In genomic region chr11:89708526-89708925, GRCm38 (mm10) we compare ENCODE assay signal across 18 mouse cellular contexts.
A peak's percentile ranks its signal among the peaks of the same experiment; 100 is the strongest.
DNase-seq lines count a peak whose midpoint lies in the region; ATAC-seq lines count a peak whose summit lies in the region.
"Had no signal": no experiment of that assay in that cellular context is flagged by ENCODE, and none has a peak within 500 bp of the region (broad histone marks: within the 10 kb centered on the region; RNA-seq: fewer than 3 reads in every experiment).

No protein-coding gene starts in this region.

- H3K9me3 ChIP-seq in heart, embryonic 11.5 days (replicated peaks; ENCODE audit: control insufficient read depth, low read length), result no peaks in the 10 kb centered on the region
- no peaks in the 10 kb centered on the region for H3K9me3 ChIP-seq in heart, embryonic 10.5 days

- WGBS in heart, embryonic 11.5 days (ENCODE audit: insufficient replicate concordance), result 86% methylated on average over 7 of the region's 7 CpGs
- WGBS in heart, embryonic 10.5 days, result 89% methylated on average over 7 of the region's 7 CpGs

- no peak overlapping the region for H3K9ac ChIP-seq in heart, embryonic 11.5 days (ENCODE audit: low read depth, low read length)

- no peak for ATAC-seq in heart, embryonic 11.5 days (replicated peaks; ENCODE audit: insufficient number of reproducible peaks, low FRiP score, low TSS enrichment)
- ATAC-seq: activated CD4-positive, CD25-positive, alpha-beta regulatory T cell, adult 4 months; CD4-positive, CD25-positive, alpha-beta regulatory T cell, adult 4 months; Patski had no signal

- no peak overlapping the region for H3K27ac ChIP-seq in heart, embryonic 11.5 days (ENCODE audit: low read depth, low read length)
- H3K27ac ChIP-seq in heart, embryonic 10.5 days, result no peak overlapping the region

- no peaks in the 10 kb centered on the region for H3K36me3 ChIP-seq in heart, embryonic 11.5 days (ENCODE audit: control insufficient read depth, insufficient read depth, low read length)
- H3K36me3 ChIP-seq in heart, embryonic 10.5 days, result no peaks in the 10 kb centered on the region
- H3K36me3 ChIP-seq: G1E had no signal

- H3K27me3 ChIP-seq in heart, embryonic 11.5 days (ENCODE audit: control insufficient read depth, insufficient read depth, low read length), result no peaks in the 10 kb centered on the region
- H3K27me3 ChIP-seq in heart, embryonic 10.5 days (ENCODE audit: insufficient read depth, poor library complexity, severe bottlenecking), result no peaks in the 10 kb centered on the region

- DNase-seq in heart, adult 11 months, result peak; percentile 55
- peak; percentile 52 for DNase-seq in heart, embryonic 10.5 days (ENCODE audit: low spot score)
- no peak for DNase-seq in heart, adult 9 months (ENCODE audit: low spot score in 2 of 2)
- DNase-seq: adrenal gland, adult 2 months; adrenal gland, adult 8-10 months; adrenal gland, postnatal 10 days; adrenal gland, postnatal 14 days; adrenal gland, postnatal 25 days; adrenal gland, postnatal 36 days; B cell, adult 2 months; cerebellum, adult 11 months; cerebellum, adult 11-12 months; cerebellum, adult 18-20 months had no signal

- no peak overlapping the region for H3K4me2 ChIP-seq in heart, embryonic 11.5 days

- no peaks in the 10 kb centered on the region for H3K4me1 ChIP-seq in heart, embryonic 11.5 days (ENCODE audit: control insufficient read depth, insufficient read depth, low read length)
- H3K4me1 ChIP-seq in heart, embryonic 10.5 days, result no peaks in the 10 kb centered on the region

- H3K4me3 ChIP-seq in heart, embryonic 11.5 days (ENCODE audit: low read depth, low read length), result no peak overlapping the region
- H3K4me3 ChIP-seq in heart, embryonic 10.5 days, result no peak overlapping the region

Comparison
In these comparisons a context has a peak if more than half of its experiments do, and no peak if none do; other contexts are left out.
1. DNase-seq: peak in heart, adult 11 months (single experiment) and heart, embryonic 10.5 days (single experiment); none in heart, adult 9 months (0 of 2).